Mouse (Mus musculus): Measurements from ENCODE around the gene Gtf3c1. TPM values are rescaled to one million over a fixed set of nuclear protein-coding genes. Genes with fewer than 3 reads are reported as not detected.

Gtf3c1 gene
- polyA plus RNA-seq, 1 experiment from 2014 or later, result 32.4 TPM

GRCm38 (mm10) chr7:125694056-125694455 lies 13.5 kb downstream of the Gtf3c1 start:
- Histone ChIP-seq H3K27me3 (no peaks in the 10 kb centered on the region), H3K4me3 (no peak overlapping the region), H3K4me1 (no peaks in the 10 kb centered on the region), H3K4me2 (no peak overlapping the region), H3K27ac (no peak overlapping the region), H3K36me3 (peaks cover 99% of the 10 kb centered on the region), H3K9me3 (peaks cover 8% of the 10 kb centered on the region), H3K9ac (no peak overlapping the region)
- no peak for ATAC-seq (ENCODE audit: insufficient number of reproducible peaks, insufficient read depth, low FRiP score, low TSS enrichment, low read depth)
- WGBS, result 55% methylated on average over 5 of the region's 5 CpGs

GRCm38 (mm10) chr7:125690516-125690915 lies 17.1 kb downstream of the Gtf3c1 start:
- Histone ChIP-seq H3K4me2 (no peak overlapping the region), H3K9ac (no peak overlapping the region), H3K36me3 (peaks cover 83% of the 10 kb centered on the region), H3K9me3 (no peaks in the 10 kb centered on the region), H3K27me3 (no peaks in the 10 kb centered on the region), H3K4me3 (no peak overlapping the region), H3K4me1 (no peaks in the 10 kb centered on the region), H3K27ac (no peak overlapping the region)
- ATAC-seq (ENCODE audit: insufficient number of reproducible peaks, insufficient read depth, low FRiP score, low TSS enrichment, low read depth), result no peak
- WGBS, result 93% methylated on average over 4 of the region's 4 CpGs

- Histone ChIP-seq H3K36me3 (peaks cover 82% of the 10 kb centered on the region), H3K4me2 (no peak overlapping the region), H3K27me3 (no peaks in the 10 kb centered on the region), H3K9me3 (no peaks in the 10 kb centered on the region), H3K4me1 (no peaks in the 10 kb centered on the region), H3K9ac (no peak overlapping the region), H3K4me3 (no peak overlapping the region), H3K27ac (no peak overlapping the region)
- WGBS, result 85% methylated on average over 9 of the region's 9 CpGs
- ATAC-seq (ENCODE audit: insufficient number of reproducible peaks, insufficient read depth, low FRiP score, low TSS enrichment, low read depth), result no peak
These were observed 27.6 kb downstream of the Gtf3c1 start for GRCm38 (mm10) chr7:125679936-125680335.

- no peaks in the 10 kb centered on the region for H3K4me1 ChIP-seq
- no peak overlapping the region for H3K27ac ChIP-seq
- H3K27me3 ChIP-seq, result no peaks in the 10 kb centered on the region
- ATAC-seq (ENCODE audit: insufficient number of reproducible peaks, insufficient read depth, low FRiP score, low TSS enrichment, low read depth), result no peak
- no peaks in the 10 kb centered on the region for H3K9me3 ChIP-seq
- no peak overlapping the region for H3K9ac ChIP-seq
- H3K4me2 ChIP-seq, result no peak overlapping the region
- peaks cover 91% of the 10 kb centered on the region for H3K36me3 ChIP-seq
- WGBS, result 89% methylated on average over 8 of the region's 8 CpGs
- no peak overlapping the region for H3K4me3 ChIP-seq
These were observed 28.8 kb downstream of the Gtf3c1 start for GRCm38 (mm10) chr7:125678756-125679155.

- Histone ChIP-seq H3K36me3 (peaks cover 100% of the 10 kb centered on the region), H3K9ac (no peak overlapping the region), H3K27me3 (no peaks in the 10 kb centered on the region), H3K4me2 (no peak overlapping the region), H3K4me1 (no peaks in the 10 kb centered on the region), H3K9me3 (no peaks in the 10 kb centered on the region), H3K27ac (no peak overlapping the region), H3K4me3 (no peak overlapping the region)
- ATAC-seq (ENCODE audit: insufficient number of reproducible peaks, insufficient read depth, low FRiP score, low TSS enrichment, low read depth), result no peak
- 86% methylated on average over 2 of the region's 2 CpGs for WGBS
These were observed 32.7 kb downstream of the Gtf3c1 start for GRCm38 (mm10) chr7:125674916-125675315.

GRCm38 (mm10) chr7:125671396-125671795 lies 36.2 kb downstream of the Gtf3c1 start:
- Histone ChIP-seq H3K9ac (no peak overlapping the region), H3K4me2 (no peak overlapping the region), H3K27ac (no peak overlapping the region), H3K4me3 (no peak overlapping the region), H3K4me1 (no peaks in the 10 kb centered on the region), H3K9me3 (no peaks in the 10 kb centered on the region), H3K36me3 (peaks cover 100% of the 10 kb centered on the region), H3K27me3 (no peaks in the 10 kb centered on the region)
- WGBS, result 86% methylated on average over 8 of the region's 8 CpGs
- ATAC-seq (ENCODE audit: insufficient number of reproducible peaks, insufficient read depth, low FRiP score, low TSS enrichment, low read depth), result no peak

GRCm38 (mm10) chr7:125670865-125671264 lies 36.7 kb downstream of the Gtf3c1 start:
- H3K27ac ChIP-seq, result no peak overlapping the region
- H3K36me3 ChIP-seq, result peaks cover 100% of the 10 kb centered on the region
- ATAC-seq (ENCODE audit: insufficient number of reproducible peaks, insufficient read depth, low FRiP score, low TSS enrichment, low read depth), result no peak
- H3K4me1 ChIP-seq, result no peaks in the 10 kb centered on the region
- no peaks in the 10 kb centered on the region for H3K27me3 ChIP-seq
- H3K9ac ChIP-seq, result no peak overlapping the region
- H3K4me2 ChIP-seq, result no peak overlapping the region
- no peak overlapping the region for H3K4me3 ChIP-seq
- no peaks in the 10 kb centered on the region for H3K9me3 ChIP-seq
- 89% methylated on average over 6 of the region's 6 CpGs for WGBS

GRCm38 (mm10) chr7:125663654-125664053 lies 43.9 kb downstream of the Gtf3c1 start:
- H3K4me1 ChIP-seq, result no peaks in the 10 kb centered on the region
- H3K9ac ChIP-seq, result no peak overlapping the region
- 80% methylated on average over 3 of the region's 3 CpGs for WGBS

GRCm38 (mm10) chr7:125657511-125657910 lies 50.1 kb downstream of the Gtf3c1 start:
- Histone ChIP-seq H3K4me1 (no peaks in the 10 kb centered on the region), H3K9ac (no peak overlapping the region), H3K36me3 (peaks cover 99% of the 10 kb centered on the region), H3K27me3 (no peaks in the 10 kb centered on the region), H3K4me3 (no peak overlapping the region), H3K4me2 (no peak overlapping the region), H3K9me3 (no peaks in the 10 kb centered on the region), H3K27ac (no peak overlapping the region)
- WGBS, result 93% methylated on average over 6 of the region's 6 CpGs
- no peak for ATAC-seq (ENCODE audit: insufficient number of reproducible peaks, insufficient read depth, low FRiP score, low TSS enrichment, low read depth)

More at GRCm38 (mm10) chr7:125663654-125664053, 43.9 kb downstream of the Gtf3c1 start:
- Histone ChIP-seq H3K9me3 (no peaks in the 10 kb centered on the region), H3K4me3 (no peak overlapping the region), H3K27me3 (no peaks in the 10 kb centered on the region), H3K36me3 (peaks cover 98% of the 10 kb centered on the region), H3K4me2 (no peak overlapping the region), H3K27ac (no peak overlapping the region)
- no peak for ATAC-seq (ENCODE audit: insufficient number of reproducible peaks, insufficient read depth, low FRiP score, low TSS enrichment, low read depth)

GRCm38 (mm10) chr7:125649013-125649412 lies 58.6 kb downstream of the Gtf3c1 start:
- Histone ChIP-seq H3K9ac (no peak overlapping the region), H3K4me3 (no peak overlapping the region), H3K36me3 (peaks cover 100% of the 10 kb centered on the region), H3K27me3 (no peaks in the 10 kb centered on the region), H3K4me1 (no peaks in the 10 kb centered on the region), H3K9me3 (no peaks in the 10 kb centered on the region), H3K27ac (no peak overlapping the region), H3K4me2 (no peak overlapping the region)
- 96% methylated on average over 1 of the region's 1 CpGs for WGBS
- ATAC-seq (ENCODE audit: insufficient number of reproducible peaks, insufficient read depth, low FRiP score, low TSS enrichment, low read depth), result no peak

GRCm38 (mm10) chr7:125645413-125645812 lies 62.2 kb downstream of the Gtf3c1 start:
- Histone ChIP-seq H3K36me3 (peaks cover 100% of the 10 kb centered on the region), H3K4me2 (no peak overlapping the region), H3K27ac (no peak overlapping the region), H3K4me1 (no peaks in the 10 kb centered on the region), H3K4me3 (no peak overlapping the region), H3K27me3 (no peaks in the 10 kb centered on the region), H3K9ac (no peak overlapping the region), H3K9me3 (no peaks in the 10 kb centered on the region)
- 89% methylated on average over 7 of the region's 7 CpGs for WGBS
- ATAC-seq (ENCODE audit: insufficient number of reproducible peaks, insufficient read depth, low FRiP score, low TSS enrichment, low read depth), result no peak

GRCm38 (mm10) chr7:125643880-125644279 lies 63.7 kb downstream of the Gtf3c1 start:
- 85% methylated on average over 6 of the region's 6 CpGs for WGBS
- ATAC-seq (ENCODE audit: insufficient number of reproducible peaks, insufficient read depth, low FRiP score, low TSS enrichment, low read depth), result no peak
- no peak overlapping the region for H3K9ac ChIP-seq
- H3K27me3 ChIP-seq, result no peaks in the 10 kb centered on the region
- H3K4me1 ChIP-seq, result no peaks in the 10 kb centered on the region
- no peak overlapping the region for H3K4me2 ChIP-seq
- H3K36me3 ChIP-seq, result peaks cover 98% of the 10 kb centered on the region
- H3K9me3 ChIP-seq, result no peaks in the 10 kb centered on the region
- no peak overlapping the region for H3K27ac ChIP-seq
- H3K4me3 ChIP-seq, result no peak overlapping the region

Data from embryonic facial prominence, embryonic 13.5 days (tissue).